Mouse (Mus musculus): ENCODE measurements at regions not wholly inside any gene's neighbourhood (a gene's known extent, or its start where the extent isn't known, plus 50 kb on each side); places are given as distances from the start of the nearest gene placed in this dataset.

GRCm38 (mm10) chr4:40537859-40538258, 65.9 kb downstream of the Tmem215 start:
- in situ Hi-C loops (cut with MboI; ENCODE audit: unreplicated experiment in 2 of 2), result no loop called here

DNA sequence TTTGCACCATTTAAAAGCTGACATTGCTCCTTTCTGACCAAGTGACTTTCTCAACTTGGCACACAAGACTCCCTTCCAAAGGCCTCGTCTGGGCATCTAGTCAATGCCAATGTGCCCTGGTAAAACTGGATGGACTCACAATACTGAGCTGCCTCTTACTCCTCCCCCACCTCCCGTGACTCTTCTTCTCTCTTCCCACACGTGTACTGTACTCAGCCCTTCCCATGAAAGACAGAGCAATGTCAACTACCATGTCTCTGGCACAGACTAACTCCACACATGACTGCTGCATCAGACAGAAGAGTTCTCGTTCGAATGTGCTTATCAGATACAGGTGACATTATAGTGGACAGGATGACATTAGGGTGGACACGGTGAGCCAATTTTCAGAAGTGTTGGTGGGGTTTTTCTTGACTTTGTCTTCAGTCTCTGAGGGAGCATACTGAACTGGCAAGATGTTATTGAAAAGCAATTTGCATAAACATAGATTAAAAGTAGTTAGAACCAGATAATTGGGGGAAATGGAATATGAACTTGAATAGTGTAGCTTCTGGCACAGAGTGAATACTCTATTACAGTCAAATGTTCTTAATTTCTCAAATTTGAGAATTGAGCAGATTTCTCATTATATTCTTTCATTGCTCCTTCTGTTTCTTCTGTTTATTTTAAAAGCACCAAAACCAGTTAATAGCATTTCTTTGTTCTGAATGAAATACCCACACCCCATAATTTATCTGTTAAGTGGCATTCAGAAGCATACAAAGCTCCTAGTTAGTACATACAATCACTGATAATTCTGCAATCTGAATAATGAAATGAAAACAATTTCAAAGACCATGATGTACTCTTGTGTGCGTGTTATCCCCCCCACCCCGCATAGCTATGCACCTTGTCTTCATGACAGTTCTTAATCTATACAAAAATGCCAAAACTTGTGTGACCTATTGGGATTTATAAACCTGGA, 71.4 kb downstream of the Tmem215 start:
- in situ Hi-C loops (cut with MboI; ENCODE audit: unreplicated experiment in 2 of 2), result no loop called here

DNA sequence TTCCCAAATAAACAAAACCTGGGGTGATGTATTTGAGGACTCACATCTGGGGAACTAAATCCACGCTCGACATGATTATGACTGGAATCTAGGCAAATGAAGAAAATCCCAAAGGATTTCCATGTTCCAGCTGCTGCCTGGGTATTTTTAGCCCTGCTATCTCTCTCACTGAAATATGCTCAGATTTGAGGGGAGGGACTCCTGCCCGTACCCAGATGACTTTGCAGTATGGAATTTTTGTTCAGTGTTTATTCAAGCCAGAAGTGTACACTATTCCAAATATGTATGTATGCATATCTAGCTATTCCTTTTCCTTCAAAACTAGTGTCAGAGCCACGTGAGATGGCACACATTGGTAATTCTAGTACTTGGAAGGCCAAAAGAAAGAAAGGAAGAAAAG, 72.1 kb downstream of the Tmem215 start:
- in situ Hi-C loops (cut with MboI; ENCODE audit: unreplicated experiment in 2 of 2), result no loop called here

DNA sequence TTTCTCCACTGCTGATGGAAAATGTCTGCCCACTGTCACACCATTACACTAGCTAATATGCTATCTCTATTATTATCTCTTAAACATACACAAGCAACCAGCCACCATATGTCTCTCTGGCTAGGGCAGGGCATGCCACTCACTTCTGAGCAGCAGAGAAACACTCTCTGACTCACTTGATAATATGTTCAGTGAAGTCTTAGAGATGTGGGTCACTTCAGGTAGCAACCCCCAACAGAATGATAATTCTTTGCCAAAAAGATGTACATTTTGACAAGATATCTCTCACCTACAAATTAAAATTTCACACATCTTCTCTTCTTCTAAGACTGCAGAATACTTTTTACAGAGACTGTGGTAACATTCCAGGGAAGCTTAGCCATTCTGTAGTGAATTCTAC, 72.8 kb downstream of the Tmem215 start:
- in situ Hi-C loops (cut with MboI; ENCODE audit: unreplicated experiment in 2 of 2), result no loop called here

GRCm38 (mm10) chr4:40545700-40546099, 73.7 kb downstream of the Tmem215 start:
- in situ Hi-C loops (cut with MboI; ENCODE audit: unreplicated experiment in 2 of 2), result no loop called here

DNA sequence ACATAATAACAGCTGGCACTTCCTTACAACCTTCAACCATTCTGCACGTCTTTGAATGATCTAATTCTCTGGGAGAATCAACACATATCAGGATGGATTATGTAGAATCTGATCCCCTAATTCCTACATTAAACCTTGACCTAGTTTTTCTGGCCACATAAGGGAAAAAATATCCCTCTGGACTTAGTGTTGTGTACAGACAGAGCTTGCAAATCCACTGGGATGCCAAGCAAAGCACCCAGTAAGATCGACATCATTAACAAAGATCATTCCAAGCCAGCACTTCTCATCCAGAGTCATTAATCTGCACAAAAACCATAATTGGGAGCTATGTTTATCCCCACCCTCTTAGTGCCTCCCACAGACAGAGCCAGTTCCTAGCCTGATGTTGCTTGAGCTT, 87.8 kb downstream of the Tmem215 start:
- in situ Hi-C loops (cut with MboI; ENCODE audit: unreplicated experiment in 2 of 2), result no loop called here

DNA sequence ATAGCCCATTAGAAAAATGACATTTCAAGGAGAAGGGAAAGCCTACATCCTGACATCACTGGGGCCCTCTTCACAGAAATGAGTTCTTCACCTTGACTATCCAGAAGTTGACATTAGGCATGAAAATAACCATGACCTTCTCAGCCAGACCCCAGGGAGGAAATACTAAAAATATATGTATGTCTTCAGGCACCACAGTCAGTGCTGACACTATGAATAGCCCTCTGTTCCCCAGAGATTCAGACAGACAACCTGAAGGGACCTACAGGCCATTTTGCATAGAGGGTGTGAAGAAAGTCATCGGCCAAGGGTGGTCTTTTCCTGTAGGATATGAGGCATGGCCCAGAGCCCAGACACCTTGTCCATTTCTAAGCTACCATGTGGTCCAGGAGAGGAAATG, 101.3 kb downstream of the Tmem215 start:
- in situ Hi-C loops (cut with MboI; ENCODE audit: unreplicated experiment in 2 of 2), result loop anchor here in 1 of 2 experiments (5.0 kb wide), 1 partner anchor 54 kb away; no protein-coding TSS in a partner anchor

- in situ Hi-C loops (cut with MboI; ENCODE audit: unreplicated experiment in 2 of 2), result no loop called here
Observed at GRCm38 (mm10) chr4:40575951-40576350, 104.0 kb downstream of the Tmem215 start.

- in situ Hi-C loops (cut with MboI; ENCODE audit: unreplicated experiment in 2 of 2), result no loop called here
Observed at GRCm38 (mm10) chr4:40584436-40584835, 112.5 kb downstream of the Tmem215 start.

GRCm38 (mm10) chr4:40584940-40585571, 113.1 kb downstream of the Tmem215 start:
- in situ Hi-C loops (cut with MboI; ENCODE audit: unreplicated experiment in 2 of 2), result no loop called here

- in situ Hi-C loops (cut with MboI; ENCODE audit: unreplicated experiment in 2 of 2), result no loop called here
Observed at GRCm38 (mm10) chr4:40586045-40586444, 114.1 kb downstream of the Tmem215 start.

GRCm38 (mm10) chr4:40587254-40587653, 115.3 kb downstream of the Tmem215 start:
- in situ Hi-C loops (cut with MboI; ENCODE audit: unreplicated experiment in 2 of 2), result no loop called here

DNA sequence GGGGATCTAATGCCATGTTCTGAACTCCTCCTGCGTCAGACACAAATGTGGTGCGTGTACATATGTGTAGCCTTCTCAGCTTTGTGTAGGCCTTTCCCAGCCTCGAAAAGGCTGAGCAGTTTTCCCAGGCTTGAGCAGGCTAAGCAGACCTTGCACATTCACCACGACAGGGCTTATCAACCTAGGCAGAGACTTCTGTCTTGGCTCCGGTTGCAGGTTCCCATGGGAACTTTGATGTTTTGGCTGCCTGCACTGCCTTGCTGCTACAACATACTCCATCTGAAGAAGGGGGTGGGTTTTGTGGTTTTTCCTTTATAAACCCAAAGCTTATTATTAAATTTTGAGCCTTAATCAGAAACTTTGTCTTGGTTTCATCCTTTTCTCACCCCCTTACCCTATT, 109.2 kb downstream of the Aptx start:
- in situ Hi-C loops (cut with MboI; ENCODE audit: unreplicated experiment in 2 of 2), result no loop called here

DNA sequence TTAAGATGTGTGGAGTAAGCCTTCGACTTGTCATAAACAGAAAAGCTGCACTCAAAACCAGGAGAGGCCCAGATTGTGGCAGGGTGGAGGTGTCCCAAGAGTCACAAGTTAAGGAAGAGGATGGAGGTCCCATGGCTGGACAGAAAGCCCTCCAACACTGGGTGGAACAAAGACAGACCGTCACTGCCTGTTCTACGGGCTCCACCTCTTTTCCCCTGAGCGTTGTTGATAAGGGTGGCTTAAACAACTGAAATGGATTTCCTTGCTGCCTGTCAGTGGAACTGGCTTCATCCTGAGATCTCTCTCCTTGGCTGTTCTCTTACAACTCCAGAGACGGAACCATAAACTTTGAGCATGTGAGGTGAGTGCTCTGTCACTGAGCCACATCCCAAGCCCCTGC, 78.0 kb downstream of the Aptx start:
- in situ Hi-C loops (cut with MboI; ENCODE audit: unreplicated experiment in 2 of 2), result loop anchor here in 1 of 2 experiments (5.0 kb wide), 1 partner anchor 53 kb away; no protein-coding TSS in a partner anchor

DNA sequence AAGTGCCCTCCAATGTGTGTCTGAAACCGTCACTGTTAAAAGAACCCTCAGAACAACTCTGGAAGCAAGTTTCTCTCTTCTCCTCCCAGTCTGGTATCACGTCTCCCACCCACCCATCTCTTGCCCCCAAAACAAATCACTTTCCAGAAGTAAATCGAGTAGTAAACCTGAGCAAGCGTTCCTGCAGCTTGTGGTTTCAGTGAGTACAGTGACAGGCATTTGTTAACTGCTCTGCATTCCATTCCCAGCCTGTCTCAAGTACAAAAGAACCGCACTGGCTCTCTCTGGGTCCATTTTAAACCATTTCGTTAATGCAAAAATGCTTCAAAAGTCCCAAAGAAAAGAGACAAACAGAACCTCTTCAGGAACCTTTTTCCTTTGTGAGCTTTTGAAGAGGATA, 77.1 kb downstream of the Aptx start:
- in situ Hi-C loops (cut with MboI; ENCODE audit: unreplicated experiment in 2 of 2), result loop anchor here in 1 of 2 experiments (5.0 kb wide), 1 partner anchor 54 kb away; no protein-coding TSS in a partner anchor
